9 mouse cellular contexts compared by ENCODE assay signal in genomic region chr13:38151671-38152428, GRCm38 (mm10). TPM values are rescaled to one million over a fixed set of nuclear protein-coding genes. Genes with fewer than 3 reads are reported as not detected.
DNase-seq lines count a peak whose midpoint lies in the region; ATAC-seq and TF ChIP-seq lines count a peak whose summit lies in the region.
"Had no signal": no experiment of that assay in that cellular context is flagged by ENCODE, and none has a peak within 500 bp of the region (broad histone marks: within the 10 kb centered on the region; RNA-seq: fewer than 3 reads in every experiment).

No protein-coding gene starts in this region.

- H3K9me3 ChIP-seq in heart, embryonic 15.5 days (replicated peaks), result no peaks in the 10 kb centered on the region
- H3K9me3 ChIP-seq in megakaryocyte, embryonic 14.5 days, result no peaks in the 10 kb centered on the region
- H3K9me3 ChIP-seq in stomach, postnatal 0 days (ENCODE audit: control insufficient read depth, low read length), result no peaks in the 10 kb centered on the region

- peak in 1 of 2 experiments; percentile 49 for DNase-seq in heart, adult 2 months
- DNase-seq in heart, adult 9 months (ENCODE audit: low spot score in 2 of 2), result no peak
- DNase-seq in brain, embryonic 14.5 days (ENCODE audit: low read depth), result peak; percentile 25
- peak; percentile 13 to 39 for DNase-seq in kidney, postnatal 36 days
- DNase-seq in stomach, postnatal 0 days (ENCODE audit: low spot score), result peak; percentile 66
- DNase-seq in layer of hippocampus, adult 9-11 months, result no peak

- TF ChIP-seq CTCF in heart, adult 2 months (IDR thresholded peaks at IDR 0.05), result no peak
- TF ChIP-seq CTCF in brain, embryonic 14.5 days (IDR thresholded peaks at IDR 0.05; ENCODE audit: borderline replicate concordance, extremely low read depth, insufficient read depth, insufficient read length), result no peak
- TF ChIP-seq CTCF in stomach, postnatal 0 days (IDR thresholded peaks at IDR 0.05; ENCODE audit: low read depth), result no peak

- peaks cover 11% of the 10 kb centered on the region for H3K27me3 ChIP-seq in heart, adult 2 months (ENCODE audit: control insufficient read depth, insufficient read depth, low read length)
- no peaks in the 10 kb centered on the region for H3K27me3 ChIP-seq in heart, embryonic 15.5 days
- peaks cover 65% of the 10 kb centered on the region for H3K27me3 ChIP-seq in megakaryocyte, embryonic 14.5 days (replicated peaks)
- H3K27me3 ChIP-seq in stomach, postnatal 0 days (ENCODE audit: control insufficient read depth, insufficient read depth, low read length), result no peaks in the 10 kb centered on the region

- H3K4me3 ChIP-seq in heart, adult 2 months, result peak overlapping the region; percentile 60
- peak overlapping the region; percentile 68 for H3K4me3 ChIP-seq in heart, embryonic 15.5 days
- H3K4me3 ChIP-seq in megakaryocyte, embryonic 14.5 days (replicated peaks), result peak overlapping the region; percentile 92
- peak overlapping the region; percentile 60 for H3K4me3 ChIP-seq in stomach, postnatal 0 days (ENCODE audit: low read depth, low read length)

- no peaks in the 10 kb centered on the region; the same call in 1 of the 2 replicates for H3K4me1 ChIP-seq in heart, adult 2 months (ENCODE audit: control insufficient read depth, insufficient read depth, low read length)
- peaks cover 50% of the 10 kb centered on the region for H3K4me1 ChIP-seq in heart, embryonic 15.5 days (replicated peaks)
- peaks cover 27% of the 10 kb centered on the region for H3K4me1 ChIP-seq in megakaryocyte, embryonic 14.5 days
- H3K4me1 ChIP-seq in stomach, postnatal 0 days (replicated peaks; ENCODE audit: control insufficient read depth, insufficient read depth), result 0 out of 2 replicates have a peak, but pooled peaks cover 2% of the 10 kb centered on the region

- 2% methylated on average over 49 of the region's 49 CpGs for WGBS in heart, adult 2 months
- under 1% methylated on average over 42 of the region's 49 CpGs for WGBS in heart, embryonic 15.5 days
- WGBS in stomach, postnatal 0 days, result 2% methylated on average over 49 of the region's 49 CpGs

- H3K36me3 ChIP-seq in heart, adult 2 months (ENCODE audit: control insufficient read depth, insufficient read depth, low read length), result peaks cover 6% of the 10 kb centered on the region; the same call in 1 of the 2 replicates
- no peaks in the 10 kb centered on the region for H3K36me3 ChIP-seq in heart, embryonic 15.5 days
- no peaks in the 10 kb centered on the region for H3K36me3 ChIP-seq in megakaryocyte, embryonic 14.5 days (replicated peaks; ENCODE audit: low read length)
- H3K36me3 ChIP-seq in stomach, postnatal 0 days (ENCODE audit: control insufficient read depth, insufficient read depth, low read length), result no peaks in the 10 kb centered on the region
- H3K36me3 ChIP-seq: G1E had no signal

- intact Hi-C loops in heart, adult 2 months (cut with DNase I), result no loop called here

- H3K4me2 ChIP-seq in heart, embryonic 15.5 days, result peak overlapping the region; percentile 71
- H3K4me2 ChIP-seq in stomach, postnatal 0 days (replicated peaks; ENCODE audit: low read depth), result peak overlapping the region; percentile 63

- TF ChIP-seq EP300 in heart, adult 2 months (IDR thresholded peaks at IDR 0.05; ENCODE audit: insufficient read depth, low read depth, low read length), result no peak
- TF ChIP-seq EP300 in stomach, postnatal 0 days (optimal IDR thresholded peaks at IDR 0.05), result no peak

- peak overlapping the region; percentile 86 for H3K9ac ChIP-seq in heart, adult 2 months (ENCODE audit: low read depth, low read length)
- H3K9ac ChIP-seq in heart, embryonic 15.5 days, result peak overlapping the region; percentile 79
- H3K9ac ChIP-seq in stomach, postnatal 0 days (ENCODE audit: low read length), result peak overlapping the region; percentile 65

- 0 out of 2 replicates have a peak, but pooled peaks have one; percentile 1 for ATAC-seq in heart, embryonic 15.5 days (replicated peaks; ENCODE audit: insufficient number of reproducible peaks, insufficient read depth, low FRiP score, low read depth)
- ATAC-seq in stomach, postnatal 0 days (ENCODE audit: low FRiP score, low TSS enrichment), result peak; percentile 55

- H3K27ac ChIP-seq in heart, adult 2 months, result peak overlapping the region; percentile 77
- H3K27ac ChIP-seq in heart, embryonic 15.5 days, result peak overlapping the region; percentile 93
- peak overlapping the region; percentile 95 for H3K27ac ChIP-seq in stomach, postnatal 0 days (replicated peaks)

- no peak for TF ChIP-seq POLR2A in heart, adult 2 months (IDR thresholded peaks at IDR 0.05; ENCODE audit: insufficient read depth, low read depth, low read length)
- TF ChIP-seq POLR2A in brain, embryonic 14.5 days (IDR thresholded peaks at IDR 0.05; ENCODE audit: borderline replicate concordance, extremely low read depth, insufficient read depth, insufficient read length, poor library complexity, severe bottlenecking), result no peak

- H3K79me2 ChIP-seq in heart, adult 2 months (replicated peaks; ENCODE audit: control insufficient read depth, insufficient read depth, low read length), result no peaks in the 10 kb centered on the region

RNA-seq across cellular contexts. Expression of gene Dsp, which starts 0.8 kb away (rescaled TPM):
- total RNA-seq in heart, adult 2 months (2021), result 100 to 1,000 TPM; 449 to 577 TPM
- 84.4 and 141 TPM in 2 replicates for polyA plus RNA-seq in heart, adult 2 months (2012; rRNA removed)
- 1.6 and 2.2 TPM in 2 replicates for polyA plus RNA-seq in brain, embryonic 14.5 days (2012; rRNA removed)
- 35.1 and 35.2 TPM in 2 replicates for polyA plus RNA-seq in heart, embryonic 15.5 days (2015; fragmentation: Nextera tagmentation; extraction: Ambion mirVana)
- 0.09 TPM in 1 of 2 replicates, not detected in the other for polyA plus RNA-seq in megakaryocyte, embryonic 14.5 days (2012; ENCODE audit: insufficient read depth, low replicate concordance)
- 36.1 and 36.5 TPM in 2 replicates for polyA plus RNA-seq in stomach, postnatal 0 days (2015; fragmentation: Nextera tagmentation; extraction: Ambion mirVana)
- polyA plus RNA-seq: G1E had no signal

RNA-seq across cellular contexts. Expression of gene Snrnp48, which starts 52.9 kb away (rescaled TPM):
- total RNA-seq in heart, adult 2 months (2021), result 1 to 10 TPM; 9.6 to 9.7 TPM
- polyA plus RNA-seq in heart, adult 2 months (2012; rRNA removed), result 11.9 and 19.2 TPM in 2 replicates
- 37.5 and 37.6 TPM in 2 replicates for polyA plus RNA-seq in brain, embryonic 14.5 days (2012; rRNA removed)
- polyA plus RNA-seq in heart, embryonic 15.5 days (2015; fragmentation: Nextera tagmentation; extraction: Ambion mirVana), result 18.8 and 24.6 TPM in 2 replicates
- polyA plus RNA-seq in megakaryocyte, embryonic 14.5 days (2012; ENCODE audit: insufficient read depth, low replicate concordance), result 3.0 and 32.8 TPM in 2 replicates
- 18.1 and 19.4 TPM in 2 replicates for polyA plus RNA-seq in stomach, postnatal 0 days (2015; fragmentation: Nextera tagmentation; extraction: Ambion mirVana)

Comparison
In these comparisons a context has a peak if more than half of its experiments do, and no peak if none do; other contexts are left out.
1. DNase-seq: peak in brain, embryonic 14.5 days (single experiment), kidney, postnatal 36 days (2 of 2) and stomach, postnatal 0 days (single experiment); none in heart, adult 9 months (0 of 2) and layer of hippocampus, adult 9-11 months (single experiment).
2. RNA of gene Dsp, which starts 0.8 kb away (polyA plus RNA-seq): 84.4 to 141 TPM in heart, adult 2 months, 36.1 to 36.5 TPM in stomach, postnatal 0 days and 35.1 to 35.2 TPM in heart, embryonic 15.5 days; 1.6 to 2.2 TPM in brain, embryonic 14.5 days and 0.09 TPM in megakaryocyte, embryonic 14.5 days; every median in the first group is over 10 times any median in the second.
3. Peak in every context shown above with its lines, with median percentiles within 50 percentile points of each other: H3K27ac ChIP-seq, H3K4me3 ChIP-seq and H3K9ac ChIP-seq.